Mouse (Mus musculus) embryonic facial prominence, embryonic 15.5 days (tissue): Measurements from ENCODE around the gene Dnajc6. TPM values are rescaled to one million over a fixed set of nuclear protein-coding genes. Genes with fewer than 3 reads are reported as not detected.

ENCODE experiments used
- ATAC-seq: fragments of 200-750 bp; cut with Nextera tagmentation; 2 replicates; pipeline ENCODE4 v1.8.0; 2017; ENCODE audit warnings: low read depth, moderate TSS enrichment; ENCODE audit not compliant: insufficient number of reproducible peaks, low FRiP score, low TSS enrichment
- H3K27ac ChIP-seq: fragments of 300-500 bp; sonication (generic); replicated peaks from 2 replicates; pipeline ENCODE4 v1.5.1; 2015; ENCODE audit warnings: mild to moderate bottlenecking, inconsistent platforms
- H3K27me3 ChIP-seq: fragments of 300-500 bp; sonication (generic); 2 replicates; pipeline ENCODE4 v1.6.1; 2015; ENCODE audit warnings: inconsistent platforms
- H3K36me3 ChIP-seq: fragments of 300-500 bp; sonication (generic); 2 replicates; pipeline ENCODE4 v1.6.1; 2015; ENCODE audit warnings: mild to moderate bottlenecking, inconsistent platforms
- H3K4me1 ChIP-seq: fragments of 300-500 bp; sonication (generic); 2 replicates; pipeline ENCODE4 v1.6.1; 2015; ENCODE audit warnings: inconsistent platforms
- H3K4me2 ChIP-seq: fragments of 300-500 bp; sonication (generic); replicated peaks from 2 replicates; pipeline ENCODE4 v1.6.1; 2015; ENCODE audit warnings: mild to moderate bottlenecking, inconsistent platforms
- H3K4me3 ChIP-seq: fragments of 300-500 bp; sonication (generic); replicated peaks from 2 replicates; pipeline ENCODE4 v1.5.1; 2015; ENCODE audit warnings: mild to moderate bottlenecking, inconsistent platforms
- H3K9ac ChIP-seq: fragments of 300-500 bp; sonication (generic); 2 replicates; pipeline ENCODE4 v1.6.1; 2015; ENCODE audit warnings: inconsistent platforms
- H3K9me3 ChIP-seq: fragments of 300-500 bp; sonication (generic); replicated peaks from 2 replicates; pipeline ENCODE4 v1.6.1; 2016; ENCODE audit warnings: inconsistent platforms
- WGBS: fragments of 180-500 bp; shearing (Covaris S2); methylation state at CpG from one replicate; pipeline ENCODE4 v1.1.7; 2015; 5-methylcytosine and 5-hydroxymethylcytosine counted together
- polyA plus RNA-seq: library from polyadenylated mRNA; unstranded; fragments of >200 nt; fragmentation: Nextera tagmentation; extraction: Ambion mirVana; gene quantifications from 2 replicates; pipeline ENCODE4 v1.2.1, GENCODE M21; 2015

Dnajc6 gene
- polyA plus RNA-seq, 1 experiment from 2014 or later, result 3.2 TPM

DNA sequence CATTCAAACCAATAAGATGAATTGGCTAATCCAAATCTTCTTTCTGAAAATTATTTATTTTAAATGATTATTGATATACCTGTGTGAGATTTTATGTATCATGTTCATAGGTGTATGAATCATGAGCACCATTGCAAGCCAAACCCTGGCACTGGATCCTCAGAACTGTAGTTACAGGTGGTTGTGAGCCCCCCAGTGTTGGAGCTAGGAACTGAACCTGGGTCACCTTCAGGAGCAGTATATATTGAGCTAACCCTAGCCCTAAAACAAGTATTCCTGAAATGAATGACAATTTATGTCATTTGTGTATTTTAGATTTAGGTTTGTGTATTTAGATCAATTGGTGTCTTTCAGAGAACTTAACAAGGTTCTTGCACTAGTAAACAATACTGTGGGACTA, 105.3 kb downstream of the Dnajc6 start:
- Histone ChIP-seq H3K4me2 (no peak overlapping the region), H3K27ac (no peak overlapping the region), H3K36me3 (no peaks in the 10 kb centered on the region), H3K27me3 (no peaks in the 10 kb centered on the region), H3K9me3 (no peaks in the 10 kb centered on the region), H3K4me3 (no peak overlapping the region), H3K4me1 (no peaks in the 10 kb centered on the region), H3K9ac (no peak overlapping the region)
- no peak for ATAC-seq

DNA sequence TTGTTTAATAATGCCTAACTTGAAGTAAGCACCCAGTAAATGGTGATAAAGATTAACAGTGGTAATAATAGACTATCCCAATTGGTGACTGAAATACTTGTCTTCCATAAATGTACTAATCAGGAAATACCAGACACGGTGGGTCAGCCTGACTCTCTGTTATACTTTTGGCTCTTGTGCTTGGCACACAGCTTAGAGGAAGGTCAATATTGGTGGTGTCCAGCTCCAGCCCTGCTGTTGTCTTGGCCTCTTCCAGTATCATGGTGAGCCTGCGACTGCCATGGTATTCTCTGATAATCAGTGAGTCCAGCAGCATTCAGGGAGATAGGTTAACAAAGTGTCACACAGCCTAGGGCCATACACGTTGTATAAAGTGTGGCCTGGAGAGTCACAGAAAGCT, 107.2 kb downstream of the Dnajc6 start:
- no peak overlapping the region for H3K9ac ChIP-seq
- no peaks in the 10 kb centered on the region for H3K9me3 ChIP-seq
- ATAC-seq, result no peak
- 69% methylated on average over 3 of the region's 3 CpGs for WGBS
- no peak overlapping the region for H3K4me2 ChIP-seq
- no peaks in the 10 kb centered on the region for H3K36me3 ChIP-seq
- no peaks in the 10 kb centered on the region for H3K4me1 ChIP-seq
- H3K27ac ChIP-seq, result no peak overlapping the region
- H3K4me3 ChIP-seq, result no peak overlapping the region
- no peaks in the 10 kb centered on the region for H3K27me3 ChIP-seq

DNA sequence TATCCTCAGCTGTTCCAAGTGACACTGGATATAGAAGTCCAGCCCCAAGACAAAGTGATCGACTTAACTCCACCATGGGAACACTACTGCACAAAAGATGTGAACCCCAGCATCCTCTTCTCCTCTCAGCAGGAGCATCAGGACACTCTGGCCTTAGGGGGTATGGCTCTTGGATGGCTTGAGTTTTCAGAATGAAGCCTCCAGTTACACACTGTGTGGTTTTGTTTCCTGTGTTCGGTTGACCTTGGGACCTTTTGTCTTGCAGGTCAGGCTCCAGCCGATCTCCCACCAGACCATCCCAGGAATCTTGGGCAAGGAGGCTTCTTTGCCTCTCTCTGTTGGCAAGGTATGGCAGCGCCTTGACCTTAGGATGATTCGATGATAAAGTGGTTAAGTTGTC, 120.1 kb downstream of the Dnajc6 start:
- ATAC-seq, result no peak
- no peaks in the 10 kb centered on the region for H3K9me3 ChIP-seq
- no peak overlapping the region for H3K27ac ChIP-seq
- H3K4me1 ChIP-seq, result no peaks in the 10 kb centered on the region
- WGBS, result 66% methylated on average over 5 of the region's 5 CpGs
- H3K36me3 ChIP-seq, result no peaks in the 10 kb centered on the region
- H3K9ac ChIP-seq, result no peak overlapping the region
- H3K4me2 ChIP-seq, result no peak overlapping the region
- no peaks in the 10 kb centered on the region for H3K27me3 ChIP-seq
- H3K4me3 ChIP-seq, result no peak overlapping the region

DNA sequence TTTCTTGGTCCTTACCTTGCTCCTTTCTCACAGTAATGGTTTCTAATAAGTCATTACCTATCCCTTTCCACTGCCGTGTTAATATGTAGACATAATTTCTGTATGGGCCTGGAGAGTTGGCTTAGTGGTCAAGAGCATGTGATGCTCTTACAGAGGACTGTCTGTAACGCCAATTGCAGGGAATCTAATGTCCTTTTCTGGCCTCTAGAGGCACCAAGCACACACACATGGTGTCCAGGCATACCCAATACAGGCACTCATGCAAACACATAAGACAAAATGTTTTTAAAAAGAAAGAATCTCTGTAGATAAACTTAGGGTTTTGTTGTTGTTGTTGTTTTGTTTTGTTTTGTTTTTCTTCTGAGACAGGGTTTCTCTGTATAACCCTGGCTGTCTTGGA, 121.3 kb downstream of the Dnajc6 start:
- H3K36me3 ChIP-seq, result no peaks in the 10 kb centered on the region
- H3K27ac ChIP-seq, result no peak overlapping the region
- H3K4me2 ChIP-seq, result no peak overlapping the region
- 59% methylated on average over 2 of the region's 2 CpGs for WGBS
- H3K27me3 ChIP-seq, result no peaks in the 10 kb centered on the region
- no peak overlapping the region for H3K4me3 ChIP-seq
- H3K9me3 ChIP-seq, result no peaks in the 10 kb centered on the region
- ATAC-seq, result no peak
- no peak overlapping the region for H3K9ac ChIP-seq
- H3K4me1 ChIP-seq, result no peaks in the 10 kb centered on the region

GRCm38 (mm10) chr4:101620206-101620605, 123.8 kb downstream of the Dnajc6 start:
- ATAC-seq, result no peak
- no peaks in the 10 kb centered on the region for H3K4me1 ChIP-seq
- H3K4me3 ChIP-seq, result no peak overlapping the region
- no peak overlapping the region for H3K9ac ChIP-seq
- no peaks in the 10 kb centered on the region for H3K9me3 ChIP-seq
- H3K36me3 ChIP-seq, result no peaks in the 10 kb centered on the region
- no peak overlapping the region for H3K4me2 ChIP-seq
- no peak overlapping the region for H3K27ac ChIP-seq
- WGBS, result 70% methylated on average over 2 of the region's 2 CpGs
- H3K27me3 ChIP-seq, result no peaks in the 10 kb centered on the region

- Histone ChIP-seq H3K27ac (no peak overlapping the region), H3K4me2 (no peak overlapping the region)
- WGBS, result 87% methylated on average over 5 of the region's 5 CpGs
Measured at GRCm38 (mm10) chr4:101621241-101621640, 124.8 kb downstream of the Dnajc6 start.

DNA sequence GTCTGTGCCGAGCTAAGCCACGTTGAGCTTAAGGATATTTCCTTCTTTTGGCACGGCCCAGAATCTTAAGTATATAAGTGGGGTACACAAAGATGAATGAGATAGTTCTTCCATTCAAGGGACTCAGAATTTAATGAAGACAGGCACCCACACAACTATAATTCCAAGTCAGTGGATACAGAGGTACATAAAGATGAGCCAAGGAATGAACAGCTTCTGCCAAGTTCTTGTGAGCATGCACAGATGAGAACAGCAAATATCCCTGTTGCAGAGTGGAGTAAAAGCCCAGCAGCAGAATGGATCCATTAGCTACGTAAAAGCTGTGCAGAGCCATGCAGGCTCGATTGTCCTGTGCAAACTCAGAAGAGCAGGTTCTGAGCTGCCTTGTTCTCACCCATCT, 128.8 kb downstream of the Dnajc6 start:
- no peak overlapping the region for H3K4me3 ChIP-seq
- H3K36me3 ChIP-seq, result no peaks in the 10 kb centered on the region
- H3K4me1 ChIP-seq, result no peaks in the 10 kb centered on the region
- no peak overlapping the region for H3K9ac ChIP-seq
- ATAC-seq, result no peak
- no peaks in the 10 kb centered on the region for H3K9me3 ChIP-seq
- no peaks in the 10 kb centered on the region for H3K27me3 ChIP-seq
- H3K27ac ChIP-seq, result no peak overlapping the region
- H3K4me2 ChIP-seq, result no peak overlapping the region
- WGBS, result 78% methylated on average over 5 of the region's 5 CpGs

More at GRCm38 (mm10) chr4:101621241-101621640, 124.8 kb downstream of the Dnajc6 start:
- no peak overlapping the region for H3K9ac ChIP-seq
- H3K27me3 ChIP-seq, result no peaks in the 10 kb centered on the region
- no peaks in the 10 kb centered on the region for H3K36me3 ChIP-seq
- H3K4me3 ChIP-seq, result no peak overlapping the region
- H3K9me3 ChIP-seq, result no peaks in the 10 kb centered on the region
- no peak for ATAC-seq
- H3K4me1 ChIP-seq, result no peaks in the 10 kb centered on the region

DNA sequence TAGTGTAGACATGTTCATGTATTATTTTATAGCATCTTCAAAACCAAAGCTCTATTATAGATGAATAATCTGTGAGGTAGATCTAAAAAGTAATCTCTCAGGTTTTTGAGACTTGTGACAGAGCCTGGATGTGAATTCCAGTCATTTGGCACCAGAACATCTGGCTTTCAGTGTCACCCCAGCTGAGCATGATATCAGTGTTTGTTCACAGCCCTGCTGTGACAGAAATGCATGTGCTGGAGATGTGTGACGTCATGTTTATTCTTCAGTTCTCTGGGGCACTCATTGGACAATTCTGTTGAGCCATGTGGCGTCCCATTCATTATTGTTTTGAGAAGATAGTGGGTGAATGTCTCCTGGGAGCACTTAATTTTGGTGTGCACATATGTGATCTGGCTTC, 139.1 kb downstream of the Dnajc6 start:
- H3K36me3 ChIP-seq, result no peaks in the 10 kb centered on the region
- no peak overlapping the region for H3K4me3 ChIP-seq
- WGBS, result 68% methylated on average over 2 of the region's 2 CpGs
- H3K9me3 ChIP-seq, result no peaks in the 10 kb centered on the region
- H3K9ac ChIP-seq, result no peak overlapping the region
- no peak overlapping the region for H3K27ac ChIP-seq
- H3K4me2 ChIP-seq, result no peak overlapping the region
- no peak for ATAC-seq
- H3K27me3 ChIP-seq, result no peaks in the 10 kb centered on the region
- H3K4me1 ChIP-seq, result no peaks in the 10 kb centered on the region

DNA sequence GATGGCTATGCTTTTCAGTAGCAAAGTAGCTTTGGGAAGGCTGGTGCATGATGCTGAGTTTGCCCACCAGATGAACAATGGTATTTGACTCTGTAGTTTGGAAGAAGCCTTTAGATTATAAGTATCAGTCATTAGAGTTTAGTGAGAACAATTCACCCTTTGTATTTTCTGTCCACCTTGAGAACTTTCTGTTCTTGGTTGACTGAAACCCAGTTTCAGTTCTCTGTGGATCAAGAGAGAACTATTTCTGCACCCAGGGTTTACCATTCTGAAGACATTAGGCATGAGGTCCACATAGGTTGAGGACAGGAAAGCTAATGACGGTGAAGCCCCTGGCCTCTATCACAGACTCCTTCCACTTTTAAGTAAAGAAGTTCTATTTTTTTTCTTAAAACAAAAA, 141.0 kb downstream of the Dnajc6 start:
- no peaks in the 10 kb centered on the region for H3K4me1 ChIP-seq
- H3K4me2 ChIP-seq, result no peak overlapping the region
- no peak overlapping the region for H3K4me3 ChIP-seq
- no peak overlapping the region for H3K27ac ChIP-seq
- ATAC-seq, result no peak
- H3K9ac ChIP-seq, result no peak overlapping the region
- 90% methylated on average over 1 of the region's 1 CpGs for WGBS
- no peaks in the 10 kb centered on the region for H3K27me3 ChIP-seq
- H3K9me3 ChIP-seq, result no peaks in the 10 kb centered on the region
- no peaks in the 10 kb centered on the region for H3K36me3 ChIP-seq

GRCm38 (mm10) chr4:101640631-101641030, 144.2 kb downstream of the Dnajc6 start:
- no peaks in the 10 kb centered on the region for H3K4me1 ChIP-seq
- no peak overlapping the region for H3K9ac ChIP-seq
- no peak overlapping the region for H3K4me3 ChIP-seq
- WGBS, result 71% methylated on average over 5 of the region's 5 CpGs
- H3K4me2 ChIP-seq, result no peak overlapping the region
- H3K9me3 ChIP-seq, result no peaks in the 10 kb centered on the region
- H3K36me3 ChIP-seq, result no peaks in the 10 kb centered on the region
- no peak for ATAC-seq
- H3K27me3 ChIP-seq, result no peaks in the 10 kb centered on the region
- H3K27ac ChIP-seq, result no peak overlapping the region

- H3K4me1 ChIP-seq, result no peaks in the 10 kb centered on the region
- 85% methylated on average over 6 of the region's 6 CpGs for WGBS
- H3K27ac ChIP-seq, result no peak overlapping the region
- H3K4me3 ChIP-seq, result no peak overlapping the region
- no peaks in the 10 kb centered on the region for H3K9me3 ChIP-seq
- no peak overlapping the region for H3K4me2 ChIP-seq
- H3K9ac ChIP-seq, result no peak overlapping the region
- H3K27me3 ChIP-seq, result no peaks in the 10 kb centered on the region
- H3K36me3 ChIP-seq, result no peaks in the 10 kb centered on the region
- ATAC-seq, result no peak
Measured at GRCm38 (mm10) chr4:101642708-101643107, 146.3 kb downstream of the Dnajc6 start.

- ATAC-seq, result no peak
- Histone ChIP-seq H3K9me3 (no peaks in the 10 kb centered on the region), H3K9ac (no peak overlapping the region), H3K4me3 (no peak overlapping the region), H3K27me3 (no peaks in the 10 kb centered on the region), H3K36me3 (no peaks in the 10 kb centered on the region), H3K4me2 (no peak overlapping the region), H3K27ac (no peak overlapping the region), H3K4me1 (no peaks in the 10 kb centered on the region)
- WGBS, result 69% methylated on average over 4 of the region's 4 CpGs
Measured at GRCm38 (mm10) chr4:101643216-101643615, 146.8 kb downstream of the Dnajc6 start.
